9 mouse cellular contexts compared by ENCODE assay signal in the genomic region with DNA sequence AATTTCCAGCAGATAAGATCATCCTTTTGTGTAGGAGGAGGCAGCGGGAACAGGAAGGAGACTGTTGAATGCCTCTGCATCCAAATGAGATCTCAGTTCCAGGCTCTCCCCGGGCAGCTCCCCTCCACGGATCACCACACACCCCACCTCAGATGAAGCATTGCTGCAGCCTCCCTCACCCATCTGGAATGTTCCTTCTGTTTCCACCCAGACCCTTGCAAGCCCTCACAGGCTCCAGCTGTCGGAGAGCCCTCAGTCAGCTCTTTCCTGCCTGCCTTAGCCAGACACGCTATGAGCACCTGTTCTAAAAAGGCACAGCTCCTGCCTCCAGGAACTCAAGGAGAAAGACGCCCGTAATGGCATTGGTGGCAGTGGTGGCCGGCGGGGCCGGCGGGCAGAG. TPM values are rescaled to one million over a fixed set of nuclear protein-coding genes. Genes with fewer than 3 reads are reported as not detected.
DNase-seq lines count a peak whose midpoint lies in the region; ATAC-seq and TF ChIP-seq lines count a peak whose summit lies in the region.
"Had no signal": no experiment of that assay in that cellular context is flagged by ENCODE, and none has a peak within 500 bp of the region (broad histone marks: within the 10 kb centered on the region; RNA-seq: fewer than 3 reads in every experiment).

No protein-coding gene starts in this region.

- H3K27ac ChIP-seq in forebrain, embryonic 14.5 days (ENCODE audit: low read depth, low read length): 0 out of 2 replicates have a peak overlapping the region, but pooled peaks have one; percentile 21
- no peak overlapping the region for H3K27ac ChIP-seq in forebrain, embryonic 13.5 days
- H3K27ac ChIP-seq in layer of hippocampus, adult 2 months: peak overlapping the region; percentile 72
- peak overlapping the region; percentile 70 for H3K27ac ChIP-seq in kidney, embryonic 14.5 days (ENCODE audit: low read depth, low read length)
- H3K27ac ChIP-seq: macrophage had no signal

- no peak for ATAC-seq in forebrain, embryonic 14.5 days
- no peak for ATAC-seq in forebrain, embryonic 13.5 days
- ATAC-seq in kidney, embryonic 14.5 days (ENCODE audit: low FRiP score, low TSS enrichment): peak; percentile 68

- no peak for TF ChIP-seq CTCF in layer of hippocampus, adult 2 months (conservative IDR thresholded peaks at IDR 0.05)

- H3K4me1 ChIP-seq in forebrain, embryonic 14.5 days (ENCODE audit: control insufficient read depth, insufficient read depth, low read length): peaks cover 43% of the 10 kb centered on the region
- peaks cover 70% of the 10 kb centered on the region for H3K4me1 ChIP-seq in forebrain, embryonic 13.5 days
- H3K4me1 ChIP-seq in kidney, embryonic 14.5 days (ENCODE audit: control insufficient read depth, insufficient read depth, low read length): peaks cover 39% of the 10 kb centered on the region

- no peaks in the 10 kb centered on the region for H3K9me3 ChIP-seq in forebrain, embryonic 14.5 days (replicated peaks; ENCODE audit: control insufficient read depth, low read length)
- H3K9me3 ChIP-seq in forebrain, embryonic 13.5 days (replicated peaks): no peaks in the 10 kb centered on the region
- H3K9me3 ChIP-seq in kidney, embryonic 14.5 days (ENCODE audit: control insufficient read depth, low read length): no peaks in the 10 kb centered on the region

- H3K9ac ChIP-seq in forebrain, embryonic 14.5 days (ENCODE audit: low read length): no peak overlapping the region; the same call in 1 of the 2 replicates
- H3K9ac ChIP-seq in forebrain, embryonic 13.5 days: no peak overlapping the region
- H3K9ac ChIP-seq in kidney, embryonic 14.5 days (ENCODE audit: low read depth, low read length): no peak overlapping the region

- WGBS in forebrain, embryonic 14.5 days: 70% methylated on average over 11 of the region's 11 CpGs
- WGBS in forebrain, embryonic 13.5 days: 75% methylated on average over 11 of the region's 11 CpGs
- 54% methylated on average over 11 of the region's 11 CpGs for WGBS in kidney, embryonic 14.5 days

- no peak overlapping the region for H3K4me3 ChIP-seq in forebrain, embryonic 14.5 days (ENCODE audit: low read depth, low read length)
- no peak overlapping the region for H3K4me3 ChIP-seq in forebrain, embryonic 13.5 days
- no peak overlapping the region for H3K4me3 ChIP-seq in layer of hippocampus, adult 2 months
- H3K4me3 ChIP-seq in kidney, embryonic 14.5 days (ENCODE audit: low read length): no peak overlapping the region

- H3K36me3 ChIP-seq in forebrain, embryonic 14.5 days (ENCODE audit: control insufficient read depth, insufficient read depth, low read length): no peaks in the 10 kb centered on the region
- no peaks in the 10 kb centered on the region for H3K36me3 ChIP-seq in forebrain, embryonic 13.5 days (ENCODE audit: poor library complexity, severe bottlenecking)
- H3K36me3 ChIP-seq in kidney, embryonic 14.5 days (ENCODE audit: control insufficient read depth, insufficient read depth, low read length): peaks cover 13% of the 10 kb centered on the region; the same call in 1 of the 2 replicates

- H3K4me2 ChIP-seq in forebrain, embryonic 14.5 days (ENCODE audit: low read length): no peak overlapping the region
- no peak overlapping the region for H3K4me2 ChIP-seq in forebrain, embryonic 13.5 days
- no peak overlapping the region for H3K4me2 ChIP-seq in kidney, embryonic 14.5 days (replicated peaks; ENCODE audit: low read depth, low read length)

- H3K27me3 ChIP-seq in forebrain, embryonic 14.5 days (replicated peaks; ENCODE audit: control insufficient read depth, insufficient read depth, low read length): no peaks in the 10 kb centered on the region
- H3K27me3 ChIP-seq in forebrain, embryonic 13.5 days: no peaks in the 10 kb centered on the region; the same call in 1 of the 2 replicates
- no peaks in the 10 kb centered on the region for H3K27me3 ChIP-seq in kidney, embryonic 14.5 days (ENCODE audit: control insufficient read depth, insufficient read depth, low read length)

- no peak for DNase-seq in forebrain, embryonic 14.5 days (ENCODE audit: low spot score)
- DNase-seq in layer of hippocampus, adult 2 months (ENCODE audit: low spot score in 2 of 2): no peak
- no peak for DNase-seq in layer of hippocampus, postnatal 36 days
- DNase-seq in brain, adult 2 months (ENCODE audit: low read depth, low spot score): peak; percentile 84
- DNase-seq in cerebellum, adult 11-12 months: no peak
- no peak for DNase-seq in embryo, embryonic 10.5 days (ENCODE audit: low spot score)

RNA-seq across cellular contexts. Expression of a gene that starts 6.9 kb away (rescaled TPM):
- 2.4 TPM in 2 replicates for polyA plus RNA-seq in forebrain, embryonic 14.5 days (2014; fragmentation: Nextera tagmentation; extraction: Ambion mirVana)
- polyA plus RNA-seq in forebrain, embryonic 13.5 days (2015; fragmentation: Nextera tagmentation; extraction: Ambion mirVana): 2.5 and 3.4 TPM in 2 replicates
- 1 to 10 TPM; 7.9 to 8.2 TPM for total RNA-seq in layer of hippocampus, adult 2 months (2021)
- 1 to 10 TPM; 5.9 to 6.7 TPM for total RNA-seq in layer of hippocampus, postnatal 36 days (2021)
- polyA plus RNA-seq in kidney, embryonic 14.5 days (2014; fragmentation: Nextera tagmentation; extraction: Ambion mirVana): 4.7 and 4.9 TPM in 2 replicates
- polyA plus RNA-seq: macrophage had no signal
